Mouse (Mus musculus) megakaryocyte-erythroid progenitor cell, adult 5-6 weeks (primary cell): ENCODE data around the gene Mrtfb. TPM values are rescaled to one million over a fixed set of nuclear protein-coding genes. Genes with fewer than 3 reads are reported as not detected.
A peak's percentile ranks its signal among the peaks of the same experiment; 100 is the strongest.
"Not testable (repeated sequence)": the region's sequence is repeated elsewhere in the genome, so short reads cannot be mapped to it uniquely, and the experiment has no call there.

Experiments
- ATAC-seq: replicated peaks from 2 replicates; pipeline ENCODE4 v1.8.0; 2016; ENCODE audit warnings: mild to moderate bottlenecking, inconsistent platforms; ENCODE audit not compliant: severe bottlenecking, poor library complexity, low FRiP score, low TSS enrichment
- total RNA-seq, 2 experiments: library from RNA; stranded (forward) in 1 of 2; stranded (reverse) in 1 of 2; fragments of 200-1000, 215-1000 nt in 1 of 2; fragments of >200 nt in 1 of 2; fragmentation: Nextera tagmentation in 1 of 2; gene quantifications; 2 replicates each; pipeline ENCODE4 v1.2.3; 2014 to 2017

Gene Mrtfb
- total RNA-seq, 2 experiments from 2014 or later, result 2.3 to 10.7 TPM

DNA sequence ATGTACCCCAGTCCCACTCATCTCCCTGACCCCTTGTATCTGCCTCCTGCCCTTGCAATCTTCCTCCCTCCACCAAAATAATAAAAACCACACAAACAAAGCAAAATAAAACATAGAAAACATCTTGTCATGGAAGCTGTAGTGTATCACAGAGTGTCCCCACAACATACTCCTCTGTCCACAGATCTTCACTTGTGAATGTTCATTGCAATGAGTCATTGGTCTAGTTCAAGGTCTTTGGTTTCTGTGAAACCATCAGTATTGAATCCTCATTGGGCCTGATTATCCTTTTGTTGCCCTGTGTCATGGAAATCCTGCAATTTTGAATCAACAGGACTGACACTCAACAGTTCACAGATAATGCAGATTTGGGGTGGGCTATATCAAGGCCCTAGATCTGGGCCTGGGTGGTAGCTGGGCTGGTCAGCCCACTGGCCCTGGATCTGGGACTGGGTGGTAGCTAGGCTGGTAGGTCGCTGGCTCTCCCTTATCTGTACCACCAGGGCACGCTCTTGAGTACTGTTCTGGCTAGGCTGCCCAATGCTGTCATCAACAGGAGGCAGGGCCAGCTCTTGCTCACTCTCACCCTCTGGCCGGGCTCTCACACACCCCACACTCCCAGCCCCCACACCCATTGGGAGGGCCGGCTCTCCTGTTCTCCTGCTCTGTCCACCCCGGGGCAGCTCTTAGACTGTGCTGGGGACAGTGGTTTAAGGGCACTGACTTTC lies 80.4 kb downstream of the Mrtfb start:
- peak; percentile 95 for ATAC-seq

DNA sequence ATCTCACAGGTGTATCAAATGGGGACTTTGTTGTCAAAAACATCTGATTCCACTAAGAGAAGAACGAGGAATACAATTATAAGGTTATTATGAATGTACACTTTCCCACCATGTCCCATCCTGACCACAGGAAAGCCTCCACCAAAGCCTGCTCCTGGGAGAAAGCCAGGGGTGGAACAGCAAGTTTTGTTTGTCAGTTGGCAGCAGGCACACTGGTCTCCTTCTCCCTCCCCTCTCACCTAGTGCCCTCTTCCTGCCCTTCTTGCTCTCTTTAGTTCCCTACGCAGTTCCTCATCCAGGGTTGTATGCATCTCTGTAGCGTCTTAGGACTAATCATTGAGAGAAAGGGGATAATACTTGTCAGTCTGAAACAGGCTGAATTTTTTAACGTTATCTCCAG lies 81.8 kb downstream of the Mrtfb start:
- ATAC-seq, result no peak

DNA sequence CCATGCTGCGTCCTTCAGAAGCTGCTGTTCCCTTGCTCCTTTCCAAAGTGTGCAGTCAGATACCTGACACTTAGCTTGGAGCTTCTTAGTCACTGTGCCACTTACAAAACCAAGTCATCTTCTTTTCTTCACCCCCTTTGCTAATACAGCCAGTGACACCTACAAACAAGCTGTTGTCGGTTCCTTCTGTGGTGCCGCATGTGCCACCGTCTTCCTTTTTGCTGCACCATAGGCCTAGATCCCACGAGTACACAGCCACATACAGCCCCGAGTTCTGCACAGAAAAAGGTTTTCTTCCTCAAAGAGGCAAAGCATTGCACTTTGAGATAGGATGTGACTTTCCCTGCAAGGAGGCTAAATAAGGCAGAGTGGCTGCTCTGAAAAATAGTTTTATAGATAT lies 83.2 kb downstream of the Mrtfb start:
- ATAC-seq, result no peak

DNA sequence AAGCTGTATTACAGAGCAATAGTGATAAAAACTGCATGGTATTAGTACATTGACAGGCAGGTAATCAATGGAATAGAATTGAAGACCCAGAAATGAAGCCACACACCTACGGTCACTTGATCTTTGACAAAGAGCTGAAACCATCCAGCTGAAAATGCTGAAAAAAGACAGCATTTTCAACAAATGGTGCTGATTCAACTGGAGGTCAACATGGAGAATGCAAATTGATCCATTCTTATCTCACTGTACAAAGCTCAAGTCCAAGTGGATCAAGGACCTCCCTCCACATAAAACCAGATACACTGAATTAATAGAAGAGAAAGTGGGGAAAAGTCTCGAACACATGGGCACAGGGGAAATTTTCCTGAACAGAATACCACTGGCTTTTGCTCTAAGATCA lies 89.5 kb downstream of the Mrtfb start:
- not testable (repeated sequence) for ATAC-seq

DNA sequence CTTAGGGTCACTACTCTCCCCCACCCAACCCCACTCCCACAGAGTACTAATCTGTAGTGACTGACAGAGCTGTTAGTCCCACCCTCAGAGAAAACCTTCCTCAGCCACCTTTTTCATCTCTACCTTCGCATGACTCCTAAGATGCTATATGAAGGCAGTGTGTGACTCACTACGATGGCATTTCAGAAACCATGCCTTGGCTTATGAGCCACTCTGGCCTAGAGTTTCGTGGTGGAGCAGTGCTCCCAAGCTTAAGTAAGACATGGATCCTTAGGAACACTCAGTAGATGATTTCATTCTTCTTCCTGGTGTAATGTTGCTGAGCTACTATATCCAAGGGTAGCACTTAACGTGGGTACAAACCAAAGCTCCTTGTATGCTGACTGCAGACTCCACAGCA lies 94.4 kb downstream of the Mrtfb start:
- no peak for ATAC-seq

DNA sequence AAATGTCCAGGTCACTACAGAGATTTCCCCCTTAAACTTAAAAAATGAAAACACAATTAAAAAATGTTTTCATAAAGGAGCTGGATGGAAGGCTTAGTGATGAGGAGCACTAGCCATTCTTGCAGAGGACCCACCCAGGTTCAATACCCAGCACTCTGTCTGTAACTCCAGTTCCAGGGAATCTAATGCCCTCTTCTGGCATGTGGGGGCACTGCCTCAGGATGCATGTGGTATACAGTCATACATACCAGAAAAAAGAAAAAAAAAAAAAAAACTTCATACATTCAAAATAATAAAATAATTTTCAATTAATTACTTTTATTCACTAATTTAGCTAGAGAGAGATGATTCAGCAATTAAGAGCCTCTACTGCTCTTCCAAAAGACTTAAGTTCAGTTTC lies 95.0 kb downstream of the Mrtfb start:
- ATAC-seq, result no peak; the same call in 1 of the 2 replicates

DNA sequence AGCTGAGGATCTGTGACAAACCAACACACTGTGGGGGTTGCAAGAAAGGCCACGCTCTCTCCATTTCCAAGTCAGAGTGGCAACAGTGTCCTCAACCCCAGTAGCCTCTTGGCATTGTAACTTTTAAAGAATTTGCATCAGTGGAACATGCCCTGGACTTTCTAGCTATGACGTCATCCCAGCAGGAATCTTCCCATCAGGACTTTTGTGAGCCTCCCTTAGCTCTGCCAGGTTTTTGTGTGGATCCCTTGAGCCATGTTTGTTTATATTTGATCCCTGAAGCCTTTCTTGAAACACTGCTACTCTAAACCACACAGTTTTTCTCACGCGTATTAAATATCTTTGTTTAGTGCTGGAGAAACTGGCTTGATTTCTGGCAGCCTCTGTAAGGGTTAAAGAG lies 97.6 kb downstream of the Mrtfb start:
- no peak for ATAC-seq

DNA sequence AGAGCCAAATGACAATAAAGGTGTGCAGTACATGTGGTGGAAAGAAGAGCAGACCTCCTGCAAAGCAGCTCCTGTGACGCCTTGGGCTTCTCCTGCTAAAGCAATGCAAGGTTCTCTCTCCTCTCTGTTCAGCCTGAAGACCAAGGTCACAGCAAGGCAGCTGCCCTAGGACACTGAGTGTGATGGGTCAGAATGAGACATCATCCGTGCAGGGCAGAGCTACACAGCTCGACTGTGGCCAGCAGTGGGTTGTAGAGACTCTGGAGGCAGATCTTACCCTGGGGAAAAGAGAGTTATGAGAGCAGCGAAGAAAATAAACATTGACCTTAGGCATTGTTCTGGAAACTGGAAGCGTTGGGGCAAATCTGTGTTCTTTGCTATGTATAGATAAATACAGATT lies 98.2 kb downstream of the Mrtfb start:
- ATAC-seq, result no peak

DNA sequence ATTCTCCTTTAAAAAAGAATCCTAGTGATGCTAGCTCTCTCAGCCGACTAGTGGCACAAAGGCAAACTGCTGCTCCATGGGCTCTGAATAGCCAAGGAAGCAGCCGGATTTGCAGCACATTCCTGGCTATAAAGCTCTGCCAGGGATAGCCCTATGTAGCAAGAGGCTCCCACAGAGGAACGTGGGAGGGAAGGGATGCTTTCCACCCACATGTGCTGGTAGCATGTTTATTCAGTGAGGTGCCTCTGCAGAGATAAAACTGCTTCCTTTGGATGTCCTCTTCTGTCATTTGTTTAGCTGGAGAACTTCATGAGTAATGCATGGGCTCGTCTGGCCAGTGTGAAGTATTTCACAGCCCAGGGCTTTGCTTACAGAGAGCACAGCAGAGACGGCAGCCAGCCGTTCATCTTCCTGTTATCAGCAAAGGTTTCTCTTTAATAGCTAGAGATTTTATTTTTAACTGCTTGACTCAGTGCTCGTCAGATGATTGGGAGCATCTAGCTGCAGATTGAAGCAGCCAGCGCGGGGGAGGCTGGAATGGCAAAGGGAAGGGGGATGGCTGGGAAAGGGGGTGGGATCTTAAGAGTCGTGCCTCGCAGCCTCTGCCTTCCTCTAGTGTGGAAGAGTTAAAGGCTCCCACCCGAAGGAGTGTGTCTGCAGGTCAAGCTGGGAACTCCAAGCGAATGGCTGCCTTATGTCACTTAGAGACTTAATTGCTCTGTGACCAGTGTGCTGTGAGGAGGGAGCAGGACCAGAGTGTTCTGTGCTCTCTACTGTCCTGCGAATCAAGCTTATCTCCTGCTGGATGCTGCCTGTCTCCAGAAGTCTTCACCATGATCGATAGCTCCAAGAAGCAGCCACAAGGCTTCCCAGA lies 101.8 kb downstream of the Mrtfb start:
- no peak for ATAC-seq

DNA sequence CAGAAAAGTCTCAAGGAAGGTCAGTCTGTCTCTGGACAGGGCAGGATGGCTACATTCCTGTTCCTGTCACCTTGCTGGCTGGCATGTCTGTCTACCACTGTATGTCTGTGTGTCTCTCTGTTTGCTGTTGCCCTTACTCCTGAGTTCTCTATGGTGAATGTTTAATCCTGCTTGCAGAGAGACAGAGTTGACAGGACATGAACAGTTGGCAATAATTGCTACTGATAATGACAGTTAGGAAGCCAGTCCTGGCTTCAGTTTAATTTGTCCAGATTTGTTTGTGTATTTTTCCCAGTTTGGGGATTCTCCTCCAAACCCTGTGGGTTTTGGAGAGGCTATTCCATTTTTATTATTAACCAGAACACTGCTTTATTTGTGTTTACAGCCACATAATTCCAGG lies 102.5 kb downstream of the Mrtfb start:
- ATAC-seq, result no peak

DNA sequence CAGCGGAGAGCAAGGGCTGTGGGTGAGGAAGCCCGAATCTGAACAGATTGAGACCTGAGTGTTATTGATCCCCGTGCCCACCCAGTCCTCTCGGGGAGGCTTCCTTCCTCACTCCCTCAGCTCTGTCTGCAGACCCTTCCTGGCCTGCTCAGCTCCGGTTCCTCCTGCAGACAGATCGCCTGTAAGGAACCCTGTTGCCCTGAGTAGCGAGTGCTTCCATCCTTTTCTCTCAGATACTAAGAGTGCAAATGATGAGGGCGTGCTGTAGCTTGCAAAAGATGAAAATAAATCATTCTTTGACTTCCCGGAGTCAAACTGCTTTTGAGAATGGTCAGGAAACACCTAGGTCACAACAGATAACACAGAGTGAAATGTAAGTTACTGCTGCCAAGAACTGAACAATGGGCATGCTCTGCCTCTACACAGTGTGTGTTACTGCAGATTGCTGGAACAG lies 103.2 kb downstream of the Mrtfb start:
- no peak for ATAC-seq

DNA sequence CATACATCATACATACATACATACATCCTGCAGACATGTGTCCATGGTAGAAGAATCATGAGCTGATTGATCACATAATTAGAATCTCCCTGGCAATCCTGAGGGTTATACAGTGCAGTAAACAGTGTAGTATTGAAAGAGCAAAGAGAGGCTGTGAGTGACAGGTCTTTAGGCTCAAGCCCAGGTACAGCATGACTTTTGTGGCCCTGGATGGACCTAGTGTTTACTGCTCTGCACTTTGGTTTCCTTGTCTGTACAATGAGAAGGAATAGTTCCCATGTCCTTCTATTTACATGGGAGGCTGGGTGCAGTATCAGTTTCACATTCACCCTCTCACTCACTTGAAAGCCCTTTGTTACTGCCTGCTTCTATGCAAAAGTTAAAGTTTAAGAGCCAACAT lies 103.9 kb downstream of the Mrtfb start:
- ATAC-seq, result no peak

DNA sequence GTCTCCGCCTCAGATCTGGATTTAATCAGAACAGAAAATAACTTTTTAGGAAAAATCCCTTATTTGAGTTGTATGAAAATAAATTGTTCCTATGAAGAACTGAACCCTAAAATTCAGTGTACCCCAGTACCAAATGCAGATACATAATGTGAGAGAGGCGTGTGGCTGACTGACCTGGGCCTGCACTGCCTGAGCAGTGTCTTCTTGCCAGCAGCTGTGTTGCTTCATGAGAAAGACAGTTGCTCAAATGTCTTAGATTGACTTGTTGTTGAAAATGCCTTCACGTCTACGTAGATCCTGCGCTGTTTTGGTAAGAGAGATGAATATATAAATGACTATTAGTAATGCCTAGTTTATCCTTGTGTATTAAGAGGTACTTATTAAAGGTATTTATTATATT lies 104.6 kb downstream of the Mrtfb start:
- ATAC-seq, result no peak

DNA sequence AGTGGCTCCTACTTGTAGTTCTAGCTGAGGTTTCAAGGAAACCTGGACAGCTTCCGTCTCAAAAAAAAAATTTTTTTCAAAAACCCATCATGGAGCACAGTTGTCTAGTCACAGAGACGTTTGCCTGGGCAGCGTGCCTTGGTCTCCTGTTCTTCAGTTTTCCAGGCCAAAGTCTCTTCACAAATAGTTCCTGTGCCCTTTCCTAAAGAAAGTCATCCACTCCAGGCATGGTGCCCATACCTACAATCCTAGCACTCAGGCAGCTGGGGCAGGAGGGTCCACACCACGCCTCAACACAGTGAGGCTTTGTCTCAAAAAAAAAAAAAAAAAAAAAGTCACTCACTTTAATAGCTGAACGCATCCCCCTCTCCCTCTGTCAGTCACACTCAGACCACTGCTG lies 106.9 kb downstream of the Mrtfb start:
- no peak for ATAC-seq

DNA sequence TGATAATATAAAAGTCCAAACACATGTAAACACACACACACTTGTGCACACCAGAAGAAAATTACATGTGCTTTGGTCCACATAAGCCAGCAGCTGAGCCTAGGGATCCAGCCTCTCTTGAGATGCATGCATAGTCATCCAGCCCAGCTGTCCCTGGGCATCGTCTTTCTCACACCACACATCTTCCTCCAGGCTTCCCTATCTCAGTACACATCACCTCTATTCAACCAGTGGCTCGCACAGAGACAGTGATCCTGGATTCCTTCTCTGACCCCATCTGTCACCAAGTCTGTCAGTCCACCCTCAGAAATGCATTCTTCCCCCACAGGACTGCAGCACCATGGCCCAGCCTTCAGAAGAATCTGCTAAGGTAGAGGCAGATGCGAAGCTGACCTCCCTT lies 107.9 kb downstream of the Mrtfb start:
- ATAC-seq, result no peak

DNA sequence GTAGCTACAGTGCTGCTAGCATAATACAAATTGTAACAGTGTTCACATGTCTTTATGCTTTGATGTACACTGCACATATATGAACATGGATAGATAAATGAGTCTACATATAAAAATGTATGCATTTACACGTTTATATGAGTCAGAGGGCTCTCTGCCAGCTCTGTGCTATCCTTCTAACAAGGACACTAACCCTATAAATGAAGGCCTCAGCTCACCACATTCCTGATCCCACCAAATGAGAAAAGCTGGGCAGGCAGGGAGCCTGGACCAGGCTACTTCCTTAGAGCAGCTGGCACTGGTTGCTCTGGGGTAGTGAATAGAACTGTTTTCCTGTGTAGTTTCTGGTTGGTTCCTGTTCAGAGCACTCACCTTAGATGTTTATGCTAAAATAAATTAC lies 110.0 kb downstream of the Mrtfb start:
- no peak for ATAC-seq

DNA sequence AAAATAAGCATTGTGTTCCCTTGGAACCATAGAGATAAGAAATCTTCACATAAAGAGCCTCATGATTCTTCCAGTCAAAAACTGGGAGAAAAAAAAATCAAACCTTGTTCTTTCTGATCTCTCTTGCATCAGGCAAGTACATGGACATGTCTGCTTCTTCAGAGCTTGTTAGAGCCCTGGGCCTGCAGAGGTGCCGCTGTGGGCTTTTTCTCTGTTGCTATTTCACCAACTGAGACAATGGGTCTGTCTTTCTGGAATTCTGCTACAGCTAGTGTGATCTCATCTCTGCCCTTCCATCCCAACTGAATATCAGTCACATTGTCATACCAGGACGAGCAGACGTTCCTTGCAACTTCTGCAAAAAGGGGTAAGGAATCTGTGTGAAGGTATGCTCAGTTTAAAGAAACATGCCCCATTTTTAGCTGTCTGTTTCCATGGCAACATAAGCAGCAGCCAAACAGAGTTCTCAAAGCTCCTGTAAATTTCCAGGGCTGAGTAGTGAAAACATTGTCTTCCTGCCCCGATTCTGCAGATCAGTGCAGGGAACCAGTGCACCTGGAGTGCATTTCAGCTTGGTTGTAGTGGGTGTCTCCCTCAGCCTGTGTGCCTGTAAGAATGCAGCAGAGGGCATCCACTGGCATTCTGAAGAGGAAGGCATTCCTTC lies 110.7 kb downstream of the Mrtfb start:
- no peak for ATAC-seq

DNA sequence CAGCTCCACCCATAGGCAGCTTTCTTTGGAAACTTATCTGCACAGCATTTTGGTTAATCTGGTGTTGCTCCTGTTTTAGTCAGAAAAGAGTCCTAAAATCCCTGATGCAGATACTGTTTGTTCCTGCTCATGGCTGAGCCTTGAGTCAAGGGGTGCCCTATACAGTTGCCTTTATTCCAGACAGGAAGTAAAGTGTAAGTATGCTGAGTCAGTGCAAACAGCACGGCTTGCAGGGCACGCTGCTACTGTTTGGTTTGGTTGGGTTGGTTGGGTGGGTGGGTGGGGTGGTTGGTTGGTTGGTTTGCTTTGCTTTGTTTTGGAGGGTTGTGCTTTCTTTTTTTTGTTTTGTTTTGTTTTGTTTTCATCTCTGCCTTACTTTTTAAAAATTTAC lies 111.2 kb downstream of the Mrtfb start:
- ATAC-seq, result no peak

DNA sequence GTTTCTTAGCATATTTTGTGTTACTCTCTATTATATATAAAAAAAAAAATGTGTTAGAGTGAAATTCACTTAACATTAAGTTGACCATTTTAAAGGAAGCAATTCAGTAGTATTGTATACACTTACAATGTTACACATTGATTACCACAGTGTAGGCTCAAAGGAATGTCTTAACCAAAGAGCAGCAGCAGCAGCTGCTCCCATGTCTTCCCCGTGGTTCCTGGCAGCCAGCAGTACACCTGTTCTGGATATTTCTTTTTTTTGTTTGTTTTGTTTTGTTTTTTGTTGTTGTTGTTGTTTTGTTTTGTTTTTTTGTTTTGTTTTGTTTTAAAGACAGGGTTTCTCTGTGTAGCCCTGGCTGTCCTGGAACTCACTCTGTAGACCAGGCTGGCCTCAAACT lies 112.4 kb downstream of the Mrtfb start:
- ATAC-seq, result no peak

DNA sequence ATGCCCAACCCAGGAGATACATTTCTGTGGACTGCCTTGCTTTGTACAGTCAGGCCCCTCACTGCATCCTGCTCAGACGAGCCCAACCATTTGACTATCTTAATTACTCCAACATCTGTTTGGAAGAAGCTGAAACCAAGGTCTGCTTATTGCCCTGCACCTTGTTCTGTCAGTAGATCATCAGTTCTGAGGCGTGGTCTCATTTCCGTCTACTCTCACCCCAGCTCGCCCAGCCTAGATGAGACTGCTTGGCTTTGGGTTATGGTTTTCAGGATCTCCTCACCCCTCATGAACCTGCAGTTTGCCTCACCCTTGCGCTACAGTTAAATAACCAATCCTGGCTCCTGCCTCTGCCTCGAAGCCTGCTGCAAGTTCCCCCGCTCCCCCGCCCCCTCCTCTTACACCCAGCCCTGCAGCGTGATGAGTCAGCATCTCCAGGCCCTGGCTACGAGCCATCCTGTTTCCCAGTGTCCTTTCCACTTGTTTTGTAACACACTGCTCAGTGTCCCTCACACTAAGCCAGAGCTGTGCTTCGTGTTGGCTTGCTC lies 115.5 kb downstream of the Mrtfb start:
- ATAC-seq, result peak; percentile 71
